Mouse (Mus musculus) cerebellum, adult (tissue): ENCODE results near the gene Ahdc1.

ENCODE experiments used
- ATAC-seq: cut with Nextera tagmentation; 2 replicates; pipeline ENCODE4 v1.9.2; 2017; ENCODE audit warnings: mild to moderate bottlenecking, moderate library complexity, mixed read lengths; ENCODE audit not compliant: insufficient number of reproducible peaks, low FRiP score, low TSS enrichment

Ahdc1 gene

GRCm38 (mm10) chr4:133070388-133070787 lies 59.3 kb downstream of the Ahdc1 start:
- no peak for ATAC-seq

- ATAC-seq = no peak
Observed at GRCm38 (mm10) chr4:133070821-133071372, 59.8 kb downstream of the Ahdc1 start.

- no peak for ATAC-seq
Observed at GRCm38 (mm10) chr4:133073192-133073591, 62.1 kb downstream of the Ahdc1 start.

GRCm38 (mm10) chr4:133074070-133074819 lies 63.2 kb downstream of the Ahdc1 start:
- no peak for ATAC-seq

GRCm38 (mm10) chr4:133074894-133075572 lies 64.0 kb downstream of the Ahdc1 start:
- peak; percentile 39; the same call in 1 of the 2 replicates for ATAC-seq

GRCm38 (mm10) chr4:133078947-133079346 lies 67.9 kb downstream of the Ahdc1 start:
- ATAC-seq = no peak

GRCm38 (mm10) chr4:133079416-133080113 lies 68.5 kb downstream of the Ahdc1 start:
- no peak for ATAC-seq

- no peak for ATAC-seq
Observed at GRCm38 (mm10) chr4:133080862-133081261, 69.8 kb downstream of the Ahdc1 start.

GRCm38 (mm10) chr4:133082216-133082773 lies 71.2 kb downstream of the Ahdc1 start:
- ATAC-seq = no peak

GRCm38 (mm10) chr4:133083991-133084861 lies 73.2 kb downstream of the Ahdc1 start:
- peak; percentile 22; the same call in 1 of the 2 replicates for ATAC-seq

- ATAC-seq = peak; percentile 50; the same call in 1 of the 2 replicates
Observed at GRCm38 (mm10) chr4:133085011-133085782, 74.1 kb downstream of the Ahdc1 start.

- ATAC-seq = no peak
Observed at GRCm38 (mm10) chr4:133085783-133086342, 74.8 kb downstream of the Ahdc1 start.

- ATAC-seq = no peak
Observed at GRCm38 (mm10) chr4:133087177-133087714, 76.2 kb downstream of the Ahdc1 start.

GRCm38 (mm10) chr4:133087835-133088234 lies 76.8 kb downstream of the Ahdc1 start:
- no peak for ATAC-seq

GRCm38 (mm10) chr4:133089319-133089718 lies 78.3 kb downstream of the Ahdc1 start:
- no peak for ATAC-seq

GRCm38 (mm10) chr4:133089802-133090201 lies 78.7 kb downstream of the Ahdc1 start:
- ATAC-seq = no peak

GRCm38 (mm10) chr4:133090276-133090719 lies 79.2 kb downstream of the Ahdc1 start:
- ATAC-seq = no peak
